Mouse (Mus musculus) gastrocnemius, postnatal 25 days (tissue): ENCODE measurements at regions not wholly inside any gene's neighbourhood (a gene's known extent, or its start where the extent isn't known, plus 50 kb on each side); places are given as distances from the start of the nearest gene placed in this dataset.
A peak's percentile ranks its signal among the peaks of the same experiment; 100 is the strongest.

ENCODE experiments used
- DNase-seq: peaks from one replicate; pipeline ENCODE4 v3.0.0; 2022
- microRNA-seq, 2 experiments: library from miRNA; unstranded; fragments of <30 nt; microRNA quantifications; one replicate each; pipeline ENCODE4 v1.2.0; 2021; ENCODE audit warnings: borderline replicate concordance in 2 of 2

GRCm38 (mm10) chr1:64198781-64199180, 76.7 kb upstream of the Klf7 start:
- no peak for DNase-seq

- no peak for DNase-seq
These were observed 76.2 kb upstream of the Klf7 start for GRCm38 (mm10) chr1:64198322-64198721.

DNA sequence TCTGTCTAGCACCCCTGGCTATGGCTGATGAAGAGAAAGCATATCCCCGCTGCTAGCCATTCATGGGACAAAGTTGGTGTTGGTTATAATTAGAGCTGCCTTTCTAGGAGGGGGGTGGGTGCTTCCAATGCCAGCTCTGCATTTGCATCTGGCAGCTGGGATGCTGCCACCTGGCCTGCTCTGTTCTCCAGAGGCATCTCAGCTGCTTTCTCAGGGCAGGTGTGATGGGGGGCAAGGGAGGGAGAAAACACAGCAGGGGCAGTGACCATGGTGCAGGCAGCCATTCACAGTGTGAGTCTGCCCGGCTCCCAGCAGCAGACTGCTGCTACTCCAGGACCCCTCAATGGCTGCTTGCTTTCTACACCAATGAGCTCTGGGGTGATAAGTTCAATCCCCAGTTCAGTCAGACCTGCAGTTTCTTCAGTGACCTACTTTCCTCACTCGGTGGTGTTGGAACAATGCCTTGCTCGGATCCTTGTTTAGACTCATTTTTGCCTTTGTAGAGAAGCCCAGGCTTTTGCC, 73.9 kb upstream of the Klf7 start:
- DNase-seq: peak; percentile 42

DNA sequence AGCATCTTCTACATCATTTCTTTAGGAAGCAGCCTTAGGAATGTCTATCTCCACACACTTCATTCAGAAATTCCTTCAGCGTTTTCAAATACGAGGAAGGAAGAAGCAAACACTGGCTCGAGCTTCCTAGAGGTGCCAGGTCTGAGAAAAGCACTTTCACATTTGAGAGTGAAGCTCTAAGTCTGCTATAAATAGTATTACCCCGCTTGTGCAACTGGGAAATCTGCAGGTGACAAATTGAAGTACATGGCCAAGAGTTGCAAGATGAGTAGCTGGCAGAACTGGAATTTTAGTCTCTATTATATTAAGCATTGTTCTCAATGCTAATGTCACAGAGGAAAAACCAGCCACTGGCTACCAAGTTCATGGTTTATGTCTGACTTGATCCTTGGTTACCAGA, 73.2 kb upstream of the Klf7 start:
- DNase-seq: no peak

DNA sequence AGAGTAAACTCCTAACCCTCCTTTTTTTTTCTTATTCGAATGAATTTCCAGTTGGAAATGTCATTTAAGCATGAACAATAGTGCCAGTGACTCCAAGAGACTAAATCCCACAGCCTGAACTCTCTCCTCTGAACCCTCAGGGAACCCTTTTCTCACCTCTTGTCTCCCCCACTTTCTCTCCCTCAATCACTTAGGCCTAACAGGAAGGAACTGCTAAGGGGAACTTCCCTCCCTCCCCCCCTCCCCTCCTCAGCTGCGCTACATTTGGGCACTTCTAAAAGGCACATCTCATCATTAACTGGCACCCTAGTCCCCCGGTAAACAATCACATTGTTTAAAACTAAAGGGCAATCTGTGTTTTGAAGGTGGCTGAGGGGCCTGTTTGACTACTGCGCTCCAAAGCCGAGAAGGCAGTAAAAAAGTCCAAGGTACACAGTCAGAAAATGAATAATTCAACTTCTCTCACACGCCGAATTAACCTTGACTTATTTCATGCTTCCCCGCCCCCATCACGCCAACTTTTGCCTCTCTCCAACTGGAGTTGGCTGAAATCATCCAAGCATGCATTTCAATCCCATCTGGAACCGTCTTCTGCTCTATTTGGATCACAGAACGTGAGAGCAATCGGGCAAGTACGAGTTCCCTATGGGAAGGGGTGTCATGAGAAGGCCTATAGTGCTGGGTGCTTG, 71.2 kb upstream of the Klf7 start:
- no peak for DNase-seq

DNA sequence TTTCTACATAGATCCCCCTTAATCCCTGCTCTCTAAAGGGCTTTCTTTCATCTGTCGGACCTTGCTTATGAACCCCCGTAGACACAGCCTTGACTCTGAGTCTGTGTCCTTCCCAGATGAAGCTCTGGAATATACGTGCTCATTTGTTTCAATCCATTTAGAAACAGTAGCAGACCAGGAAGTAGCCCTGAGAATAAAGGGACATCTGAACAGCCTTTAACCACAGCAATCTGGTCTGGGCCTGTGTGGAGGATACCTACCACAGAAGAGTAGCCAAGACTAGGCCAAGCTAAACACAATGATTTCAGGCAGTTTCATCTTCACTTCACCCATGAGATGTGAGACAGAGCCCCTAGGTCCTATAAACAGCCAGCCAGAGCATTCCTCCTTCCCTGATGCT, 70.7 kb upstream of the Klf7 start:
- DNase-seq: no peak

DNA sequence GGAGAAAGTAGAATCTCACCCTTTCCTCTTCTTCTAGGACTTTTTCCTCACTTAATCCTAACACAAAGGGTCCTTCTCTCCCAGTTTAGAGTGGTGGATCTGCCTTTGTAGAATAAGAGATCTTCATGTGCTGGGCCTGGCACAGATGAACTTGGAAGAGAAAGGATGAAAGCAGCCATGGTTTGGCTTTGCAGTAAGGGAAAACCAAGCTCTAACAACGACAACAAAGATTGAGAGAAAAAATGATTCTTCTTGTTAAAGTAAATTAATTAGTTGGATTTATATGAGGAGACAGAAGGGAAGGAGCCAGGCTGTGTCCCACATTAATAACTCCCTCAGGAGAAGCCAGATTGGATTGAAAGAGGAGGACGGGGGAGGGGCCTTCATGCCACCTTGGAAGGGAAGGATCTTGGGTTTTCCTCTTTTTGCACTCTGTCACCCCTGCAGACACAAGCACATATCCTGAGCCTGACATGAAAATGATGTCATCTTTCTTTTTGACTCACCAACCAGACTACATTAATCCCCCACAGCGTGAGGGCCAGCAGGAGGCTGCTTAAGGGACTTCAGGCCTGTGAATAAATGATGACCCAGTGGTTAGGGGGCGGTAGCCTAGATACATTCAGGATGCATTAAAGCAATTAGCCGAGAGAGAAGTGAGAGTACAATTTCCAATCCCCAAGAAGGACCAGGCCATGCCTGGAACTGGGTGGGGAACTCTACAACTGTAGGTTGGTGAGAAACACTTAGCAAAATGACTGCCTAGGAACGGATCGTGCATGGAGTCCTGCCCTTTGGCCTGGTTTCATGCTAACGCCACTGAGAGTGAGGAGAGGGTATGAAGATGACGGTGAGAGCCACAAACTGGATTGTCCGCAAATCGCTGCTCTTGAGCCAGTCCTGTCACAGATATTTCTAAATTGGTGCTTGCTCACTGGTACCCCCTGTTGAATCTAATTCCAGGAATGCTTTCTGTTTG, 69.4 kb upstream of the Klf7 start:
- DNase-seq: no peak

DNA sequence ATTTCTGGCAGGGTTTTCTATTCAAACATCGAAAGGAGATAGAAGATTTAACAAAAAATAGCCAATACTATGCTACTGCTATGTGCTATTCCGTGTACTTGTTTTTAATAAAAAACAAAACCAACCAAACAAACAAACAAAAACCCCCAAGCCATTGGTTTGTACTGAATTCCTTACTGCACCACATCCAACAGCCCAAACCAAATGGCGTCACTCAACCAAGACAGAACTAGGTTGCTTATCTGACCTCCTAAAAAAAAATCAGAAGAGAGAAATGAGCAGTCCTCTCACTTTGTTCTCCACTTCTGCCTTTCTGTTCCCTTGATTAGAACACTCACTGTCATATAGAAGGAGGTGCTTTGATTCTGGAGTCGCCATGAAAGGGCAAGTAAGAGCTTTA, 68.6 kb upstream of the Klf7 start:
- no peak for DNase-seq

DNA sequence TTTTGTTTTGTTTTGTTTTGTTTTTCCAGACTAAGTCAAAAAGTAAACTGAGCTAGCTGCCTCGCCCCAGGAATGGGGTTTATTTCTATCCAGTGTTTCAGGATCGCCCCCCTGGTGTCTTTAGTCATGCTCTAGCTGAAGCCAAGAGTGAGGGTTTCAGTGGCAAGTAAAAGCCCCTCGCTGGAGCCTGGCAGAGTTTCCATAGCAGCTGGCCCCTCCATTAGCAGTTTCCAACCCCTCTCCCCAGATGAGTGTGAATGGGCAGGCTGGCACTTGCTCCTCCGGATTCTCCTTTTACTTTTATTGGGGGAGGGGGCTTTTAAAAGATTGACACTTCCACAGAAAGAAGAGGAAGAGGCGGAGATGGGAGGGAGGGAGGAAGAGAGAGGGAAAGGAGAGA, 68.0 kb upstream of the Klf7 start:
- no peak for DNase-seq

- DNase-seq: peak; percentile 26
These were observed 67.4 kb upstream of the Klf7 start for GRCm38 (mm10) chr1:64189471-64189870.

DNA sequence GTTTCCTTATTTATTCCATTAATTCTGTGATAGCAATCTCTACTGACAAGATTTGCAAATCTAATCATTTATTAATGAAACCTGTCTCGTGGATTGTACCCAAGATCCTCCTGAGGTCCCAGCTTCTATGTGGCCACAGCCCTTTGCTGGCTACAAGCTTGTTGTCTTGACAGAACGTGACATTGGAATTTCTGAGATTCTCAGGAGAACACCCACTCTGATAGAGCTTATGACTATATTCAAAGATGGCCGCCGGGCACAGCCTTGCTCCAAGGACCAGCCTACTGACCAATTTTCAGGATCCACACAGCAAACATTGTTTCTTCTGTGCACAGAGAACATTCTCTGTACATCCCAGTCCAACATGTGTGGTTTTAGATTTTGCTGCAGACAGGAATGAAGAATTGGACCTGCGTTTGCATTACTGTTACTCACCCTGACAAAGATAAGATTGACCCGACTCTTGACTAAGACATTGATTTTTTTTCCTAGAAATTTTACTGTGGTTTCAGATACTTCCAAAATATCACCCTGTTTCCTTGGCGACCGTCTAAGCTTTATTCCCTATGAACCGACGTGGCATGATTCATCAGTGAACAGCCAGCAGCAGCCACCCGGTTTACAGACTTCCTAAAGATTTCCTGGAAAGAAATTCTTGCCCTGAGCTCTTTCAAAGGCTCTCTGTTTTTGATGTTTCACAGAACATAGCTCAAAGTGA, 65.9 kb upstream of the Klf7 start:
- DNase-seq: no peak

GRCm38 (mm10) chr1:64173708-64174107, 51.6 kb upstream of the Klf7 start:
- no peak for DNase-seq

DNA sequence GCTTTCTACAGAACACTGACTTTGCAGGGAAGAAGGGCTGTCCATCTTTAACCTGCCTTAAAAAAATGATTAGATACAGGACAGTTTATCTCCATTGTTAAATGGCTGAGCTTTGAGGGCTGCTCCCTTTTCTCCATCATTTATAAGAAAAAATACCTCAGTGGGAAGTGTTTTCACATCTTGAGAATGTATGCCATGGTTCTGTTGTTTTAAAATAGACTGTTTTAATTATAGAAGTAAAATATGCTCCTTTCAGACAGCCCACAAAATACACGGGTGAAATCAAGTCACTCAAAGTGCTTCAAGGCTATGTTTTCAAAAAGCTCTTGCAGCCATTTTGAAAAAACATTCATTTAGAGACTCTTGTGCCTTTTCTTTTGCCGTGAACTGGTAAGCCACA, 50.0 kb upstream of the Klf7 start:
- no peak for DNase-seq

Small RNAs in the stretch of these regions (microRNA-seq; reads per million reads assigned to microRNA genes)
- 0 reads per million in 2 experiments for gene Gm25748
